Mouse (Mus musculus) limb, embryonic 11.5 days (tissue): ENCODE results near the gene Kbtbd13. TPM values are rescaled to one million over a fixed set of nuclear protein-coding genes. Genes with fewer than 3 reads are reported as not detected.

Experiments
- ATAC-seq: fragments of 200-750 bp; cut with Nextera tagmentation; 2 replicates; pipeline ENCODE4 v1.8.0; 2017; ENCODE audit warnings: low read depth; ENCODE audit not compliant: insufficient number of reproducible peaks, low FRiP score, low TSS enrichment
- DNase-seq: peaks from one replicate; pipeline ENCODE4 v3.0.0-alpha.2; 2015; ENCODE audit warnings: low spot score
- H3K27ac ChIP-seq: fragments of 300-500 bp; sonication (generic); replicated peaks from 2 replicates; pipeline ENCODE4 v1.5.1; 2014; ENCODE audit warnings: low read depth, mild to moderate bottlenecking, low read length
- H3K27me3 ChIP-seq: fragments of 300-500 bp; sonication (generic); 2 replicates; pipeline ENCODE4 v1.6.1; 2014; ENCODE audit warnings: mild to moderate bottlenecking, low read length, mixed read lengths; ENCODE audit not compliant: control insufficient read depth, insufficient read depth
- H3K36me3 ChIP-seq: fragments of 300-500 bp; sonication (generic); 2 replicates; pipeline ENCODE4 v1.6.1; 2014; ENCODE audit warnings: mild to moderate bottlenecking, low read length, moderate library complexity, mixed read lengths; ENCODE audit not compliant: control insufficient read depth, insufficient read depth
- H3K4me1 ChIP-seq: fragments of 300-500 bp; sonication (generic); 2 replicates; pipeline ENCODE4 v1.6.1; 2014; ENCODE audit warnings: low read length, mixed read lengths; ENCODE audit not compliant: control insufficient read depth, insufficient read depth
- H3K4me2 ChIP-seq: fragments of 300-500 bp; sonication (generic); 2 replicates; pipeline ENCODE4 v1.6.1; 2014; ENCODE audit warnings: low read depth, mild to moderate bottlenecking, moderate library complexity; ENCODE audit not compliant: severe bottlenecking
- H3K4me3 ChIP-seq: fragments of 300-500 bp; sonication (generic); 2 replicates; pipeline ENCODE4 v1.5.1; 2014; ENCODE audit warnings: low read depth, low read length
- H3K9ac ChIP-seq: fragments of 300-500 bp; sonication (generic); 2 replicates; pipeline ENCODE4 v1.6.1; 2014; ENCODE audit warnings: mild to moderate bottlenecking, low read length
- H3K9me3 ChIP-seq: fragments of 300-500 bp; sonication (generic); 2 replicates; pipeline ENCODE4 v1.6.1; 2016; ENCODE audit warnings: low read length; ENCODE audit not compliant: control insufficient read depth
- WGBS: fragments of 180-500 bp; shearing (Covaris S2); extraction: QIAGEN DNeasy Blood & Tissue Kit; methylation state at CpG from one replicate; pipeline ENCODE4 v1.1.7; 2014; 5-methylcytosine and 5-hydroxymethylcytosine counted together
- polyA plus RNA-seq: library from polyadenylated mRNA; unstranded; fragments of >200 nt; fragmentation: Nextera tagmentation; extraction: Ambion mirVana; gene quantifications from 2 replicates; pipeline ENCODE4 v1.2.1, GENCODE M21; 2014

Gene Kbtbd13
- 0.64 and 1.0 TPM in 2 replicates for polyA plus RNA-seq

- H3K4me1 ChIP-seq = no peaks in the 10 kb centered on the region
- H3K27ac ChIP-seq = no peak within 1 kb of the TSS
- 35% methylated on average over 8 of the region's 8 CpGs for WGBS
- H3K4me3 ChIP-seq = peak within 1 kb of the TSS; percentile 40
- H3K9me3 ChIP-seq = peaks cover 4% of the 10 kb centered on the region
- peak within 1 kb of the TSS; percentile 66 for H3K4me2 ChIP-seq
- DNase-seq (no peak), ATAC-seq (no peak)
- no peaks in the 10 kb centered on the region for H3K36me3 ChIP-seq
- peak within 1 kb of the TSS; percentile 41 for H3K9ac ChIP-seq
- H3K27me3 ChIP-seq = peaks cover 30% of the 10 kb centered on the region
These were observed at the start of gene Kbtbd13 for GRCm38 (mm10) chr9:65391613-65391964. Gene Kbtbd13 (minus strand): TSS chr9:65391652.

- H3K4me2 ChIP-seq = peak within 1 kb of the TSS; percentile 68
- no peaks in the 10 kb centered on the region for H3K9me3 ChIP-seq
- peak; percentile 84 for ATAC-seq
- peak within 1 kb of the TSS; percentile 92 for H3K4me3 ChIP-seq
- peak within 1 kb of the TSS; percentile 79 for H3K9ac ChIP-seq
- WGBS = under 1% methylated on average over 54 of the region's 54 CpGs
- H3K27ac ChIP-seq = no peak within 1 kb of the TSS
- 0 out of 2 replicates have a peak, but pooled peaks cover 4% of the 10 kb centered on the region for H3K36me3 ChIP-seq
- H3K27me3 ChIP-seq = no peaks in the 10 kb centered on the region
- H3K4me1 ChIP-seq = 0 out of 2 replicates have a peak, but pooled peaks cover 2% of the 10 kb centered on the region
- peak; percentile 95 for DNase-seq
These were observed 44.3 kb upstream of the Kbtbd13 start, which contains the start of gene Mtfmt for GRCm38 (mm10) chr9:65435671-65436301. Gene Mtfmt (plus strand): TSS chr9:65435782.

DNA sequence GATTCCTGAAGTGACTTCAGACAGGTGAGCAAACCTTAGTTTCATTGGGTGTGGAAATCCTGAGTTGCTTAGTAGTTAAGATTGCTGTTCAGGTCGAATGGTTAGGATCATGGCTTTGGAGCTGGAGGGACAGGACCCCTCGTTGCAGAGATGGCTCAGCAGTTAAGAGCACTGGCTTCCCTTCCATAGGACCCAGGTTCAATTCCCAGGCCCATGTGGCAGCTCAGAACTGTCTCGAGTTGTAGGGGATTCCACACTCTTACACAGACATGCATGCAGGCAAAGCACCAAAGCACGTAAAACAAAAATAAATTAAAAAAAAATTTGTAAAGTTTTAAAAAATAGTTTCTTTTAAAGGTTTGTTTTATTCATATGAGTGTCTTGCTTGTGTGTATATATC lies 43.8 kb upstream of the Kbtbd13 start:
- no peak overlapping the region for H3K9ac ChIP-seq
- no peaks in the 10 kb centered on the region for H3K9me3 ChIP-seq
- no peak overlapping the region for H3K4me3 ChIP-seq
- H3K27ac ChIP-seq = no peak overlapping the region
- no peak overlapping the region for H3K4me2 ChIP-seq
- 0 out of 2 replicates have a peak, but pooled peaks cover 2% of the 10 kb centered on the region for H3K4me1 ChIP-seq
- no peaks in the 10 kb centered on the region for H3K27me3 ChIP-seq
- H3K36me3 ChIP-seq = 0 out of 2 replicates have a peak, but pooled peaks cover 4% of the 10 kb centered on the region
- DNase-seq (no peak), ATAC-seq (no peak)
- whole genome bisulfite sequencing = 75% methylated on average over 4 of the region's 4 CpGs

DNA sequence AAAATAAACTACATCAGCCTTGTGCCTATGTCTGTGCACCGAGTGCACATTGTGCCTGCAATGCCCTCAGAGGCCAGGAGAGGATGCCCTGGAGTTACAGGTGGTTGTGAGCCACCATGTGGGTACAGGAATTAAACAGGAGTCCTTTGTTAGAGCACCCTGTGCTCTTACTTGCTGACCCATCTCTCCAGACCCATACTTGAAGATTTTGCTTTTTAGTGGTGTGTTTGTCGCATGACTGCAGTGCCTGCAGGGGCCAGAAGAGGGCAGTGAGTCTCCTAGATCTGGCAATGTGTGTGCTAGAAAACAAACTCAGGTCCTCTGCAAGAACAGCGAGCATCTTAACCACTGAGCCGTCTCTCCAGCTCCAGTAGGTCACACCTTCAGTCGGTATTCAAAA lies 42.7 kb upstream of the Kbtbd13 start:
- H3K27me3 ChIP-seq = no peaks in the 10 kb centered on the region
- no peak overlapping the region for H3K27ac ChIP-seq
- no peak overlapping the region for H3K4me2 ChIP-seq
- no peaks in the 10 kb centered on the region for H3K9me3 ChIP-seq
- 0 out of 2 replicates have a peak, but pooled peaks cover 4% of the 10 kb centered on the region for H3K36me3 ChIP-seq
- H3K9ac ChIP-seq = no peak overlapping the region
- 0 out of 2 replicates have a peak, but pooled peaks cover 2% of the 10 kb centered on the region for H3K4me1 ChIP-seq
- 61% methylated on average over 5 of the region's 5 CpGs for WGBS
- peak; percentile 66 for DNase-seq
- no peak overlapping the region for H3K4me3 ChIP-seq
- no peak for ATAC-seq

- Histone ChIP-seq H3K9me3 (no peaks in the 10 kb centered on the region), H3K4me1 (0 out of 2 replicates have a peak, but pooled peaks cover 2% of the 10 kb centered on the region), H3K4me2 (no peak overlapping the region), H3K4me3 (no peak overlapping the region), H3K36me3 (no peaks in the 10 kb centered on the region), H3K27me3 (no peaks in the 10 kb centered on the region), H3K9ac (no peak overlapping the region), H3K27ac (no peak overlapping the region)
- DNase-seq = peak; percentile 88
- WGBS = under 1% methylated on average over 3 of the region's 3 CpGs
- no peak for ATAC-seq
These were observed 40.8 kb upstream of the Kbtbd13 start for GRCm38 (mm10) chr9:65432236-65432635.

- no peak overlapping the region for H3K4me3 ChIP-seq
- H3K9me3 ChIP-seq = no peaks in the 10 kb centered on the region
- DNase-seq (no peak), ATAC-seq (no peak)
- no peaks in the 10 kb centered on the region for H3K27me3 ChIP-seq
- H3K4me2 ChIP-seq = no peak overlapping the region
- no peak overlapping the region for H3K27ac ChIP-seq
- H3K4me1 ChIP-seq = no peaks in the 10 kb centered on the region
- no peaks in the 10 kb centered on the region for H3K36me3 ChIP-seq
- 88% methylated on average over 5 of the region's 5 CpGs for WGBS
- H3K9ac ChIP-seq = no peak overlapping the region
These were observed 39.5 kb upstream of the Kbtbd13 start for GRCm38 (mm10) chr9:65430921-65431320.

DNA sequence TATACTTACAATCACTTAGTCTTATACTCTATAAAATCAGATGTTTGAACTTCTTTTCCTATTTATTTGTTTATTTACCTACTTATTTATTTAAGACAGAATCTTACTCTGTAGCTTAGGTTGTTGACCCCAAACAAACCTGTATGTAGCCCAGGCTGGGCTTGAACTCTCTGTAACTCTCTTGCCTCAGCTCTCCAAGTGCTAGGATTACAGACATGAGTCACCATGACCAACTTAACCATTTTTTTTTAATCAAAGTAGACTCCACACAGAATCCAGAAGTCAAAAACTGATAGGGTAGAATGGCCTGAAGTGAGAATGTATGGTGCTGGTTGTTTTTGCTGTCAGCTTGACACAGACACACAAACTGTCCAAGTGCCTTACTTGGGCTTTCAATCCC lies 38.9 kb upstream of the Kbtbd13 start:
- ATAC-seq (no peak), DNase-seq (no peak)
- Histone ChIP-seq H3K9ac (no peak overlapping the region), H3K4me2 (no peak overlapping the region), H3K36me3 (no peaks in the 10 kb centered on the region), H3K4me3 (no peak overlapping the region), H3K27me3 (no peaks in the 10 kb centered on the region), H3K9me3 (no peaks in the 10 kb centered on the region), H3K27ac (no peak overlapping the region), H3K4me1 (no peaks in the 10 kb centered on the region)

GRCm38 (mm10) chr9:65428003-65428402 lies 36.6 kb upstream of the Kbtbd13 start:
- no peak overlapping the region for H3K9ac ChIP-seq
- no peaks in the 10 kb centered on the region for H3K9me3 ChIP-seq
- DNase-seq = no peak
- no peak for ATAC-seq
- H3K4me2 ChIP-seq = no peak overlapping the region
- no peaks in the 10 kb centered on the region for H3K36me3 ChIP-seq
- H3K27ac ChIP-seq = no peak overlapping the region
- 93% methylated on average over 5 of the region's 5 CpGs for WGBS
- H3K27me3 ChIP-seq = no peaks in the 10 kb centered on the region
- H3K4me1 ChIP-seq = no peaks in the 10 kb centered on the region
- H3K4me3 ChIP-seq = no peak overlapping the region

DNA sequence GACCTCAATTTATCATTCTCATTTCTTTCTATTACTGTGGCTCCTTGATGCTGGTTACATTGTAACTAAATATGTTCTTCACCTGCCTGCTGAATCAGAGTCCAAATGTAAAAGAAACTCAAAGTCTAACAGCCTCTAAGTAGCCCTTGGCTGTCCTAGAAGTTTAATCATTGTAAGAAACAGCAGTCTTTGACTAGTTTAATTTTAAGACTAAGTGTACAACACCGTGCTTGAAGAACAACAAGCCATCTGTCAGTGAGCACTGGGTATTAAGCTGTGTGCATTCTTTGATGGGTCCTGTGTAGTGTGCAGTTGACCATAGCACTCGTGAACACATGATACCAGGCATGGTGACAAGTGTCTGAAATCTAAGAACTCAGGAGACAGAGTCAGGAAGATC lies 36.1 kb upstream of the Kbtbd13 start:
- Histone ChIP-seq H3K36me3 (no peaks in the 10 kb centered on the region), H3K9ac (no peak overlapping the region), H3K27me3 (no peaks in the 10 kb centered on the region), H3K27ac (no peak overlapping the region), H3K9me3 (no peaks in the 10 kb centered on the region), H3K4me2 (no peak overlapping the region), H3K4me3 (no peak overlapping the region), H3K4me1 (no peaks in the 10 kb centered on the region)
- ATAC-seq = no peak
- 77% methylated on average over 2 of the region's 2 CpGs for WGBS
- no peak for DNase-seq
